Mouse (Mus musculus) MEL-GATA-1-ER (cell line): ENCODE measurements at regions not wholly inside any gene's neighbourhood (a gene's known extent, or its start where the extent isn't known, plus 50 kb on each side); places are given as distances from the start of the nearest gene placed in this dataset.

Source experiments
- DNase-seq: peaks from one replicate; pipeline ENCODE4 v3.0.0-alpha.2; 2012; ENCODE audit warnings: low read depth; ENCODE audit errors: extremely low read depth

DNA sequence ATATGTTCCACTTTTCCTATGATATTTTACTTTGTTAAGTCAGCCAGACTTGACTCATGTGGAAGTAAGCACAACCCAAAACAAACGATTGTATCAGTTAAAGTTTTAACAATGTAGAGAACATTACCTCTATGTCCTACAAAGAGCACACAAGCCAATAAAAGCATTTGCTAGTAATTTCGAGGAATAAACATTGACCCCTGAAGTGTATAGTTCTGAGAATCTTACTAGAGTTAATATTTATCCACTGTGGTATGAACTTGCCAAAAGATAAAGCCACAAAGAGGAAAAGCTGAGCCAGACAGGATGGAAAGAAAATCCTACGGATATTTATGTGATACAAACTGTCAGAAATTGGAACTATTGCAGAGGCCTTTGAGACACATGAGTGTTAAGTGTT lies 161.5 kb upstream of the Mbnl1 start:
- no peak for DNase-seq

DNA sequence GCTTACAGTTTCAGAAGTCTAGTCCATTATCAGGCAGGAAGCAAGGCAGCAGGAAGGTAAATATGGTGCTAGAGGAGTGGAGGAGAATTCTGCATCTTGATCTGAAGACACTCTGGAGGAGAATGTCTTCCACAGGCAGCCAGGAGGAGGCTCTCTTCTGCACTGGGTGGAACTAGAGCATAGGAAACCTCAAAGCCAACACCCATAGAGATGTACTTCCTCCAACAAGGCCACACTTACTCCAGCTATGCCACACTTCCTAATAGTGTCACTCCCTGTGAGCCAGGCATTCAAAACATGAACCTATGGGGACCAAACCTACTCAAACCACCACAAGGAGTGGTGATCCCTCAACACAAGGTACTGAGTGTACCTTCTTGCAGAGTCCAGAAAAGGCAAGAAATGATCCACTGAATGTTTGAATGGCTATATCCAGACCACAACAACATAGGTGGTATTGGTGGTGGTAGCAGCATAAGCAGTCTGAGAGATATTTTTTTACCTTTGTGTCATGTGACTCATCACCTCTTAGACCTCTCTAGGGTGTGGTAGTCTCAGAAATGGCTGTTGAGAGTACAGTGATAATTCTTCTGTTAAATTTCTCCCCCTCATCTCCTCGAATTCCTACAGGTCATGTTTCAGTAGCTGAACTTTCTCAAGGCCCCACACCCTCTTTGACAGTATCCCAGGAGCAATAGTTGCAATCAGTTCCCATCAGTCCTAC lies 152.3 kb upstream of the Mbnl1 start:
- DNase-seq: peak; percentile 46

DNA sequence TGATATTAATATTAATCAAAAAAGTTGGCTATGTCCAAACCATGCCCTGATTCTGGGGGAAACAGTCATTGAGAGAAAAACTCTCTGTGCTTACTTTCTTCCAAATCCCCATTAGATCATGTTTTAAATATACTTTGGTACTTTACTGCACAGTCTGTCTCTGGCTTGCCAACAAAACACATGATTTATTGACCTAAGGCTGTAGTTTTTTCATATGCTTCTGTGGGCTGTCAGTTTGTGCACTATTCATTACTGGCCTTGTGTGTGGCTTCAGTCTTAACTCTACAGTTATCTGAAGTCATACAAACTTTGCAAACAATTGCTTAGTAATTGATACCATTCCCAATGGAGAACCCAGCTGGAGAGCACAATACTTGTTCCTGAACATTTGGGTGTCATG lies 149.1 kb upstream of the Mbnl1 start:
- DNase-seq: no peak

DNA sequence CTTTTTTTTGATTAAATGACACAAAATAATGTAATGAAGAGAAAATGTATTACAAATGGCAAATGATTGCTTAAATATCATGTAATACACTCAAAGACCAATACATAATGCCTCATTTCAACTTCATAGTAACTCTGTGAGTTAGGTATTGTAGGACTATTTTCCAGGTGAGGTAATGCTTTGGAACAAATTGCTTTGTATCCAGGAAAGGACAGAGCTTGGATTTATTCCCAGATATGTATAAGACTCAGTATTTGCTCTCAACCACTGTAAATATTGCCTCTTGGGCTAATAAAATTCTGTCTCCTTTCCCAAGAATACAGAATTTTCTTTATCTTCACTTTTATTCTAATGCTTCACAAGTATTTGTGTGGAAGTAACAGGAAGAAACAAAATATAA lies 148.2 kb upstream of the Mbnl1 start:
- no peak for DNase-seq

DNA sequence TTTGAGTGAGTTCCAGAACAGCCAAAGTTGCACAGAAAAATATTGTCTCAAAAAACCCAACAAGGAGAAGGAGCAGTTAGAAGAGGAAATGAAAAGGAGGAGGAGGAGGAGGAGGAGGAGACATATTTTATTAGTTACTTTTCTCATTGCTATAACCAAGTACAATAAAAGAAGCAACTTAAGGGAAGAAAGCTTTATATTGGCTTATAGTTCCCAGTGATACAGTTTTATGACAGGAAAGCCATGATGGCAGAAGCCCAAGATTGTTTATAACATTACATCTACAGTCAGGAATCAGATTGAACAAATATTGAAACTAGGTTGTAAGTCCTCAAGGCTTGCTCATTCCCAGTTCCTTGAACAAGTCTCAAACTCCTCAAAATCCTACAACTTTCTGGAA lies 147.7 kb upstream of the Mbnl1 start:
- no peak for DNase-seq

DNA sequence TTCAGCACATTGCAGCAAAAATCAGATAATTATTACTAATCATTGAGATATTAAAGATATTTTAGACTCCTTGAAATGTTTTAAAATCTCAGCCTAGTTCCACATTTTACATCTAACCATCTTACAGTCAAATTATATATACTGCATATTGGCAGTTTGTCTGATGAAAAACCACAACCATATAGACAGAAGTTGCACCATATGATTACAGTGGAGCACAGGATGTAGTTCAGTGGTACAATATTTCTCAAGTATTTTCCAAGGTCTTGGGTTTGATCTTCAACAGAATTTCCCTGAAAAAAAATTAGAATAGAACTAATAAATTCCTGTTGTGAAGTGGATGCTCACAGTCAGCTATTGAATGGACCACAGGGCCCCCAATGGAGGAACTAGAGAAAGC lies 140.2 kb upstream of the Mbnl1 start:
- no peak for DNase-seq

DNA sequence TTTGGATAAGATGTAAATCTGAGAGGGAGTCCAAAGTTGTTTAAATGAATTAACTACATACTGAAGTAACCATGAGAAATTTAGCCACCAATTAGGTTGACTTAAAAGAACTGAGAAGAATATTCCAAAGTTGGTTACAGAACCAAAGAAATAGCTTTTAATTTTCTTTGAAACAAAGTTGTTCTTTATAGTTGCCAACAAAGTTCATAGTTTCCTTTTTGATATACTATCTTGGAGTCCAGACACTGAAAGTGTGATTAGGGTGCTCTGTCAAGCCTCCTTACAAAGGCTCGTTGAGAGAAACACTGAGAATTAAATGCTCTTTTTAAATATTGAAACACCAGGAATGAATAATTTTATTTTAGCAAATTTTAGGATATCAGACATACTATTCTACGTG lies 139.0 kb upstream of the Mbnl1 start:
- no peak for DNase-seq

DNA sequence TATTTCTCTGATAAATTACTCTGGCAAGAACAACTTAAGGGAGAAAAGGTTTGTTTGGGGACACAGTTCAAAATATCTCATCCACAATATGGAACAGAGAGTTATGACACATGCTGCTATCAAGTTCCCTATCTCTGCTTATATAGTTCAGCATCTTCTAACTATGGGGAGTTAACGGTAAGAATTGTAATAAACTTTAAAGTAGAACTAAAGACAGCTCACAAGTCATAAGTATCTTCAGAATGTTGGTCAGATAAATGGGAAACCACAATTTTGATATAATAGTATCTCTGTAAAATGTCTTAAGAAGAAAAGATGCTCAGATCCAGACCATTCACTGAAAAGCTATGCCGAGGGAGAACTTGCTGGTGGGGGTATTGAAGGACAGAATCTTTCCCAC lies 138.5 kb upstream of the Mbnl1 start:
- no peak for DNase-seq

DNA sequence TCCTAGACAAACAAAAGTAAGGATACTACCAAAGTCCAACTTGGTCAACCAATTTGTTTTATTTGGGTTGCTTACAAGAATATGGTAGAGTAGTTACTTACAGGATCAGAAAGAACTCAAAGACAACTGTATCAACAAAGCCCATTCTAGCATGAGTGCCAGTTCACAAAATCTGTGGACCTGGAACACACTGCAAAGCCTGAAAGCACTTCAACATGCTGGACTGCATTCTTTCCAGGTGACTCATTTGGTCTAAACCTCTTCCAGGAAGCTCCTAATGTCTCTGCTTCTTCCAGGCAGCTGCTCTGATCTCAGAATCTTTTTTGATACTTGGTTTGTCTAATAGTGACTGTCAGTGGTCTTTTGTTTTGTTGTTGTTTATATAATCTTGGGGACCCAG lies 126.2 kb upstream of the Mbnl1 start:
- no peak for DNase-seq

DNA sequence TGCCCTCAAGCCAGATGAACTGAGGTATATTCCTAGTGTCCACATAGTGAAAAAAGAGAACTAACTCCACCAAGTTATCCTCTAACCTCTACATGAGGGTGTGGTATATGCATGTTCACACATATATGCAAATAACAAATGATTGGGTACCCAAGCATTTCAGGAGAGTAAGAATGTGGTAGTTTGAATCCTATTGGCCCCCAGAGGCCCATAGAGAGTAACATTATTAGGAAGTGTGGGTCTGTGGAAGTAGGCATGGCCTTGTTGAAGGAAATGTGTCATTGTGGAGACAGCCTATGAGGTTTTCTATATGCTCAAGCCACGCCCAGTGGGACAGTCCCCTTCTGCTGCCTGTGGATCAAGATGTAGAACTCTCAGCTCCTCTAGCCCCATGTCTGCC lies 125.6 kb upstream of the Mbnl1 start:
- DNase-seq: no peak

DNA sequence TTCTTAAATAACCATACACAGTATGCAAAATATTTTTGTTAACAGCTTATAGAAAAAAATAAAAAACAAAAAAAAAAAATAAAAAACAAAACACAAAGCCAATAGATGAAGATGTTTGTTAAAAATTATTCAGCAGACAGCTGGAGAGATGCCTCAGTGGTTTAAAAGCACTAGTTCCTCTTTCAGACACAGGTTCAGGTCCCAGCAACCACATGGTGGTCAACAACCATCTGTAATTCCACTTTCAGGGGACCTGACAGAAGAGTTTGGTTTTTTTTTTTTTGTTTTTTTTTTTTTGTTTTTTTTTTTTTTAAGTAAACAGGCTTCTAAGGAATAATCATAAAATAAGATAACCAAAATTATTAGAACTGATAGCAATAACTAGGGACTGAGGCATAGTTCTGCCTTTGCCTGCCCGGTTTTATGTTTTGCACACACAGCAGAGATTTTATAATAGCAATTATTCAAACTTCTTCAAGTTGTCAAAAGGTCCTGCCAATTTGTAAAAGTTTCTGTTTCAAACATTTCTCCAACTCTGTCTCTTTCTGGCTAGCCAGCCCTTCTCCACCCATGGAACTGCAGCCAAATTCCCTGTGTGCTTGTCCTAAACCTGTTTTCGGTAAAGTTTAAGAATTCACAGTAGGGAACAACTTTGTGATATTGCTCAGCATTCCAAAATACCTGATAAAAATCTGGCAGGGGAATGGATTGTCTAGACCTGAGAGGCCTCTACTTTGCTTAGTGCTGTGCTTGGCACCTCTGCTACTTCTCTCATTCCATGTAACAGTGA lies 101.3 kb upstream of the Mbnl1 start:
- peak; percentile 6 for DNase-seq

DNA sequence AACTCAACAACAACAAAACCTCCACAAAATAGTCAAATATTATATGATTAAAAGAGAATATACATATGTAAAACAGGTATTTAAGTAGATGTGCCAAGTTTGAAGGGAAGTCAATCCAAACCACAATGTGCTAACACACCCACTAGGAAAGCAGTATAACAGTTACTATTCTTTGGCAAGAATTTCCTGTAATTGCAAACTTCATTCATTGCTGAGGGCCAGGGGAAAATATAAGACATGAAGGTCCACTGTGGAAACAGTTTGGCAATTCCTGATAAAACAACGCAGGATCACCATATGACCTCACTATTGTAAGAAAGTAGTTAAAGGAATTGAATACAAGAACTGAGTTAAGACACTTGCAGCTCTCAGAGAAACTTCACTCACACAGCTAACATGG lies 99.0 kb upstream of the Mbnl1 start:
- DNase-seq: no peak

DNA sequence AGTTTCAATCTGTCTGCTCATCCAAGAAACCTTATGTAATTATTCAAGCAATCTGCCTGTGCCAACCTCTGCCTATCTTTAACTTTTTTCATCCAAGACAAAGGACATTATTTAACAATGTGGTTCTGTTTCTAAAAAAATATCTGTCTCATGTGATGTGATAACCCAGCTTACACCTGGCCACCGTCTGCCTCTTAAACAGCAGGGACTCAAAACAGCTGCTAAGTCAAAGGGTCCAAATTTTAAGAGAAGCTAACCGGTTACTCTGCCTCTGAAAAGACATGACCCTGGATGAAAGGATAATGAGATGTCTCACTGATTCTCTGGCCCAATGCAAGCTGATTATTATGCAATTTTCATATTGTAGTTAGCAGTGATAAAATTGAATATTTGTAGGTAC lies 84.0 kb upstream of the Mbnl1 start:
- DNase-seq: no peak

DNA sequence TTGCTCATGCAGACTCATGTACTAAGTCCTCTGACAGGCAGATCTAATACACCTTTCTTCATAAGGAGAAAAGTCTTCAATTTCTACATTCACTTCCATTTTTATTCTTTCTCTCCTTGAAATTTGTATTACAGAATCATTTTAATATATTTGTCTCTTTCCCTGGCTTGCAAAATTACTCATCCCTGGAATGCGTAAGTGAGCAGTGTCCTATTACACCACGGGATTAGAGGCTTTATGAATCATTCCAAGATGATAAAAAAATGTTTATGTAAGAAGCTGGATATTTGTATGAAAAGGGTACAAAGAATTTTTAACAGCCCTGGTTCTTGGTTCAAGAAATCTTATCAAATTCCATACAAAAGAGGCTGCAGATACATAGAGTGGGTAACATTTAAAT lies 83.6 kb upstream of the Mbnl1 start:
- no peak for DNase-seq

DNA sequence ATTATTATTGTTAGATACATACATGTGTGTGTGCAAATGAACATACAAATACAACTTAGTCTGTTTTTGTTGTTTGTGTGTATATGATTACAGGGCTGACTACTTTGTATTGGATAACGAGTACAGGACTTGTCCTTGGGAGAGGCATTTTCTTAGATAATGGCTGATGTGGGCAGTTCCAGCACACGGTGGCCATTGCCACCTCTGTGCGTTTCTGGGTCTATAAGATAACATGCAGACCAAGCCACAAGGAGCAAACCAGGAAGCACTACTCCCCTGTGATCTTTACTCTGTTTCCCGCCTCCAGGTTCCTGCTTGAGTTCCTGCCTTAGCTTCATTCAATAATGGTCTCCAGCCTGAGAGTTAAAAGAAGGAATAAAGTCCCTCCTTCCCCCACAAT lies 77.3 kb upstream of the Mbnl1 start:
- DNase-seq: peak; percentile 82

DNA sequence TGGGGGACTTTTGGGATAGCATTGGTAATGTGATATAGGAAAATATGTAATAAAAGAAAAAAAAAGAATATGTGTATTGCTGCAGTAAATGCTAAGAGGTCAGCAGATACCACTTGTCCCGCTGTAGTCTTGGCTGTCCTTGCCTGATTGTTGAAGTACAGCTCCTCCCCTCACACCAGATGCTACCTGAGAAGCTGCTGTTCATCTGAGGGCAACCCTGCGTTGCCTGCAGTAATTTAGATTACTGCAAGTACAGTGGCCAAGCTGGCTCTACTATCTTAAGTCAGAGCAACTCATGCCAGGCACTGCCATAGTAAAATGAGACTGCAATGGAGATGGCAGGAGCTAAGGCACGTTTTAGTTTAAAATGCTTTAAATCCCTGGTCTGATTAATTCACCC lies 75.7 kb upstream of the Mbnl1 start:
- no peak for DNase-seq

DNA sequence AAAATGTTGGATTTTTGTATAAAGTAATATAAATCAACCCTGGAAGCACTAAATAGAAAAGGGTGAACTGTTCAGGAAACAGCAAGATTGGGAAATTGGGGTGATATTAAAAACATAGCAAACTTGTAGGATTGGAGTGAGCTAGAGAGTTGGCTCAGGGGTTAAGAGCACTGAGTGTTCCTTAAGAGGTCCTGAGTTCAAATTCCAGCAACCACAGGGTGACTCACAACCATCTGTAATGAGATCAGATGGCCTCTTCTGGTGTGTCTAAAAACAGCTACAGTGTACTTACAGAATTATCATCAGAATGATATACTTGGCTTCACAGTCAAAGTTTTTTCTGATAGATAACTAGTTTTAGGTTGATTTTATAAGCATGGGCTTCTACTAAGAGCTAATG lies 73.8 kb upstream of the Mbnl1 start:
- DNase-seq: no peak

DNA sequence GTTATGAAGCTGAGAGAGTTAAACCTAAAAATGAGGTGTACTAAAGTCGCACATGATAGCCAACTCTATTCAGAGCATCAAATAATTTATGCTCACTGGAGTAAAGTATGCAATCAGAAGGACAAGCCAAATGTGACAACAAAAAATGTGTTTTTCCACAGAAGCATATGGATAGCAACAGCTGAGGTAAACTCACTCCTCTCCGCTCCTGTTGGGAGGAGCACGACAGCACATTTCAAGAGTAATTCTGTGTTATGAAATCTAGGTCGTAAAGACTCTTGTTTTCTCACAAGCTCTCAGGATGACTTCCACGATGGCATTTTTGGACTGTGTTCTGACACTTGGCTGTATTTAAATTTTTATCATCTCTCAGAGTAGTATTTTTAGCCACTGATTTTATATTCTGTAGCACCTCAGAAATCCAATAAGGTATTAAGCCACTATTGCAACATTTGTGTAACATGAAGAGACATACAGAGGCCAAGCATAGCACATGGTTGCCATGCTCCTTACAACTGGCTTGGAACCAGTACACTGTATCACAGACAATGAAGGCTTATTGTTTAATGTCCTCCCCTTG lies 70.3 kb upstream of the Mbnl1 start:
- DNase-seq: no peak

DNA sequence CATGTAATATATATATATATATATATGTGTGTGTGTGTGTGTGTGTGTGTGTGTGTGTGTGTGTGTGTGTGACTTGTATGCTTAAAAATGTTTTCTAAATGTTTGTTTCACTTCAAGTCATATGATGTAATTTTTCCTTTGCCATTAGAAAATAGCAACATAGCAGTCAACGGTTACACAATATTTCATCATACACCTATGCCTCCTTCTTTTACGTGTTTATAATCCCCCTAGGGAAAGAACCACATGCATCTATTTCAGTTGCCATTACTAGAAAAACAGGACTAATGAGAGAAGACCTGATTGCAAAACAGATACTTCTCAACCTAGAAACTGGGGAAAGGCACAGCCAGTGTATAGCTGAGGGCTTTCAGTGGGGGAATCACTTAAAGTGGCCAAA lies 65.2 kb upstream of the Mbnl1 start:
- DNase-seq: no peak

DNA sequence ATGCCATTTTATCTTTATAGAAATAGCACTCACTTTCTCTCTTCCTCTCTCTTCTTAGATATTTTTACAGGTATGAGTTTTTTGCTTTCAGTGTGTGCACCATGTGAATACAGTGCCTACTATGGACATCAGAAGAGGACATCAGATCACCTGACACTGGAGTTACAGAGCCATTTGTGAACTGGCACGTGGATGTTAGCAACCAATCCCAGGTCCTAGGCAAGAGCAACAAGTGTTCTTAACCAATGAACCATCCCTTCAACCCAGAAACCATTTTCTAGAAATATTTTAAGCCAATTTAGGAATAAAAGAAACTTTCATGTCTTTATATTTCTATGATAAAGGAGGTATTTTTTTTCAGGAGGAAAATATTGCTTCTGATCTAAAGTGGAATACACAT lies 64.7 kb upstream of the Mbnl1 start:
- DNase-seq: peak; percentile 20

DNA sequence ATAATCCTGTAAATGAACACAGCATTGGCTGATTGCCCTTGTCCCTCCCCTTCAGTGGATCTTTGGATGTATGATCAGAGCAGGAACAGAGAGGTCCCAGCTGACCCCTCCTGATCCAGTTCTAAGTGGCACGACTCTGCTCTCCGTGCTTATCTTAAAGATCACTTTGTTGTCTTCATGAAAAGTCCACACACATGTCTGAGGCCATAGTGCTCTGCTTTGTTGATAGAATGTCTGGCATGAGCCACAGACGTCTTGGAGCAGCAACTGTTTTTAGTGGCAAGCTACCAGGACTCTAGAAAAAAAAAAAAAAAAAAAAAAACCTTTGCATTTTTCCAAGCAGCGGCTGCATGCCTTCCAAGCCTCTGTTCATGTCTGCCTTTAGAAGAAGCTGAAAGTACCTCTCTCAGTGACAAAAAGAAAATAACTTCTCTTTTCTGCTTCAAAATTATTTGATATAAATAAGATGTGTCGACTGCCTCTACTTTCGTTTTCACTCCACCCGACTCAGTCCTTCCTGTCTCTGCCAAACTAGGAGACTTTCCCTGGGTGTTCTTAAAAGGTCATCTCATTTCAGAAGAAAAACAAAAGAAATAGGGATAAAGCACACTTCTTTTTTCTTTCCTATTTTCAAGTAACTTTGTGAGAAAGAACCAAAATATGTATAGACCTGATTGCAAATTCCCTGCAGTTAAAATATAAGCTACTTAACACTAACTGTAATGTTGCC lies 63.9 kb upstream of the Mbnl1 start:
- peak; percentile 46 for DNase-seq

DNA sequence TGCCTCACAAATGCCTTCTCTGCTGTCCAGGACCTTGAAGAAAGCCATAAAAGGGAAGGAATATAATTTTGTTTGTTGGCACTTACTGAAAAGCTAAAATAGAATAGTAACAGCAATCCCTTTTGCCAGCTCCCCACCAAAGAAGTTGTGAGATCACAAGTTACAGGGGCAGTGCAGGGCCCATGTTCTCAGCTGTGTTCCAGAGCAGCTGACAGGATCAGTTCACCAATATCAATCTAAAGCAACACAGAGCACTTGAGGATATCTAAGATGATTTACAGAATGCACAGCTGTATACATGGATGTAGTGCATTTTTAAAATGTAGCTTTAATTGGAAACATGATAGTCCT lies 63.4 kb upstream of the Mbnl1 start:
- DNase-seq: no peak
